Mouse (Mus musculus): Measurements from ENCODE around the gene Ajm1.

The Ajm1 gene

DNA sequence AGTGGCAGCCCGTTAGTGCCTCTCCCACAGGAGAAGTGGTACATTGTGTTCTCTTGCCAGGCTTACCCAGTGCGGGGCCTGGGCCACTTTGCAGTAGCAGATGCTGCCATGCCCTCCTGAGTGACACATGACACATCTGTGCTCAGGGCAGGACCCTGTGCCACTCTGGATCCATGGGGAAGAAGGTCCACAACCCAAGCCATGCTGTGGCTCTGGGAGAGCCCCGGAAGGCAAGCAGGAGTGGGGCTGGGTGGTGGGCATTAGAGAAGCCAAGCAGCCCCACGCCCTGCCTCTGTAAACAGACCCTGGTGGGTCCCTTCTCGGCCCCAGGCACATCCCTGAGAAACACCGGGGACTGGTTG is 1.5 kb upstream of the Ajm1 start:
- DNase-seq = no peak

DNA sequence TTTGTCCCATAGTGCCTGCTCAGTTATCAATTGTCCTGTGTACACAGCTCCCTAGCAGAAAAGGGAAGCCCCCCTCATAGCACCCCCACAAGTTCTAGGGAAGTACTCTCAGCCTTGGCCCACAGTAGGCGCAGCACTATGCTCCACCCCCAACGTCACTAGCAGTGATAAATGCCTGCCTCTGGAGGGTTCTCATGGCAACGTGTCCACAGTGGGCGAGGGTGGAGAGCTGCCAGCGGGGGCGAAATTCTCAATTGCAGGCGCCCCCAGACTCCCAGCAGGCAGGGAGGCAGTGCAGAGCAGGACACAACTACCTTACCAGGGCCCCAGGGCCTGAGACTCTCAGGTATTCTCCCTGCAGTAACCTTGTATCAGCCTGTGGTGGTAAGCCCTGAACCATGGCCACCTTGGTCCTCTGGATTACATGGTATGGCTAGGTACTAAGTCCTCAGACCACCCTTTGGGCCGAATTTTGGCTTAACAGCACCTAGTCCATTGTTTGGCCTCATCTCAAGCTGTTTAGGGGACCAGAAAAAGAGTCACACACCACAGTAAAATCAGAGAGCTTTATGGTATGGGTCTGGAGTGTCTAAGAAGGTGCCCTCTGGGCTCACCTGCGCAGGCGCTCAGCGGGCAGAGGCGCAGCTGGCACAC is 1.0 kb upstream of the Ajm1 start:
- DNase-seq = peak; percentile 58

- DNase-seq = no peak
Observed at GRCm38 (mm10) chr2:25581901-25582301, 344 bp upstream of the Ajm1 start.

DNA sequence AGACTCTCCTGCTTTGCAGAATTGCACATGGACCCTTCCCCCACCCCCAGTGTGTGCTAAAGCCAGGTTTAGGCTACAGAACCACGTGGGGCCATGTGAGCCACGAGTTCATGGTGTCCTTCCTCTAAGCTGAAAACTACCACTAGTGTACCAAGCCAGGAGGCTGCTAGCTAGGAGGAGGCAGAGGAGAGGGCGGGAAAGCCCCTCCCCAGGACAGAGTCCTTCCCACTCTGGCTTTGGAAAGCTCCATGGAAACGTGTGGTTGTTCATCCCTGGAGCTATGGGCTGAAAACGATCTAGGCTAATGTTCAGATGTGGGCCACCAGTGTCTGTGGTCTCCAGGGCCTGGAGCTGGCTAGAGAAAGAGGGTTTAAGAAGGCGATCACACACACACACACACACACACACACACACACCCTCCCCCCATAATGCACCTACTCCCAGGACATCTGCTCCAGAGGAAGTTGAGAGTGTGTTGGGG is 896 bp downstream of the Ajm1 start:
- no peak for DNase-seq

DNA sequence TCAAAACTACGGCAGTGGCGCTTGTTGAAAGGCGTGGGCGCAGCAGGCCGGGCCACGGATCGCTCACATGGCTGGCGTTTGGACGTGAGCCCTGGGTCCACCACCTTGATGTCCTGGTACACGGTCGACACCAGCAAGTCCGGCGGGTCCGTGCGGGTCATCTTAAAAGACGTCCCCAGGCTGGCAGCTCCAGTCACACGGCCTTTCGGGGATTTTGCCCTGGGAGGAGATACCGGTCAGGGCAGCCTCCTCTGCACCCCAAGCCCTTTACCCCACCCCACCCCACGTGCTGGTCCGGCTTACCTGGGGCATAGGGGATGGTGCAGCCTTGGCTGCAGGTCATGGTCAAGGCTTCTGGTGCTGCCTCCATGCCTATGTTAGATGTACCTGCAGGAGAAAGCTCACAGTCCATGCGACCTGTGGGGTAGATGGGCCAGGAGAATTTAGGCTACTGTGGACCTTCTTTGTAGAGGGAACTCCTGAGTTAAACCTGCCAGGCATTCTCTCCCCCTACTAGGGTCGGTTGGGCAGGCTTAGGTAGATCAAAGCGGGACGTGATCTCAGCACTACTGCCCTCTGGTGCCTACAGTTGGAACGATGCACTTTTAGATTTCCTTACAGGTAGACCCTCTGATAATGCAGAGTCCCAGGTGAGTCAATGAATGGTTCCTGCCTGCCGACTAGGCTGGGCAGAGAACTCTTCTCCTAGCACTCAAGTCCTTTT is 1.7 kb downstream of the Ajm1 start:
- peak; percentile 60 for DNase-seq

DNA sequence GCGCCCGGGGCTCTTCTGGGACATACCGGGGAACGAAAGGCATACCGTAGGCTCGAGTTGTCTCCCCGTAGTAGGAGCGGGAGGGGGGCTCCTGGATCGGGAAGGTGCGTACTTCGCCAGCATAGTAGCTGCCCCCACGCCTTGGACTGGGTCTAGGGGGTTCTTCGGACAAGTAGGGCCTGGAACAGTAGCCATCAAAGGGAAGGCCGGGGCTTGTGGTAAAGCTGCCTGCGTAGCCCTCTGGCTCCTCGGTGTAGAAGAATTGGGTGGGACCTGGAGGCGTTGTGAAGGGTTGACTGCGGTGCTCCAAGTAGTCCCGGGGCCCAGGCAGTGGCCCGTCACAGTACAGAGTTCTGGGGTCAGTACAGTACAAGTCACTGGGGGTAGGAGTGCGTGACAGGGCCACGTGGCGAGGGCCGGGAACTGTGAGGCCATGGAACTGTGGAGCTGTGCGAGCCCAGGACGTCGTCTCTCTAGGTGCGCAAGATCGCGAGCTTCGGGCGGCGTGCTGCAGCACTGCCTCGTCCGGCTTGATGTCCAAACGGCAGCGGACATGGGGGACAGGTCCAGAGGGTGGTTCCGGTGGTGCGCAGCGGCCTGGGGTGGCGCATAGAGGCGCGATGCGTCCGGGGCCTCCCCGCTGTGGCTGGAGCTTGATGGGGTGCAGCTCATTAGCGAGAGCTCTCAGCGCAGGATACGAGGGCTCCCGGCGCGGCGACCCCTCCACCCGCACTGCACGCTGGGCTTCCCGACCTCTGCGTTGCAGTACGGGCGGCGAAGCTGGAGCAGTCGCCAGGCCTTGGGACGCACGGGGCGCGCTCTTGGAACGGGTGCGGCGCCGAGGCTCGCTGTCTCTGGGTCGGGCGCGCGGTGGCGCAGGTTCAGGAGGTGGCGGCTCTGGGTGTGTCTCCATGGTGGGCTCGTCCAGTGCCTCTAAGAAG is 2.5 kb downstream of the Ajm1 start:
- DNase-seq = no peak

DNA sequence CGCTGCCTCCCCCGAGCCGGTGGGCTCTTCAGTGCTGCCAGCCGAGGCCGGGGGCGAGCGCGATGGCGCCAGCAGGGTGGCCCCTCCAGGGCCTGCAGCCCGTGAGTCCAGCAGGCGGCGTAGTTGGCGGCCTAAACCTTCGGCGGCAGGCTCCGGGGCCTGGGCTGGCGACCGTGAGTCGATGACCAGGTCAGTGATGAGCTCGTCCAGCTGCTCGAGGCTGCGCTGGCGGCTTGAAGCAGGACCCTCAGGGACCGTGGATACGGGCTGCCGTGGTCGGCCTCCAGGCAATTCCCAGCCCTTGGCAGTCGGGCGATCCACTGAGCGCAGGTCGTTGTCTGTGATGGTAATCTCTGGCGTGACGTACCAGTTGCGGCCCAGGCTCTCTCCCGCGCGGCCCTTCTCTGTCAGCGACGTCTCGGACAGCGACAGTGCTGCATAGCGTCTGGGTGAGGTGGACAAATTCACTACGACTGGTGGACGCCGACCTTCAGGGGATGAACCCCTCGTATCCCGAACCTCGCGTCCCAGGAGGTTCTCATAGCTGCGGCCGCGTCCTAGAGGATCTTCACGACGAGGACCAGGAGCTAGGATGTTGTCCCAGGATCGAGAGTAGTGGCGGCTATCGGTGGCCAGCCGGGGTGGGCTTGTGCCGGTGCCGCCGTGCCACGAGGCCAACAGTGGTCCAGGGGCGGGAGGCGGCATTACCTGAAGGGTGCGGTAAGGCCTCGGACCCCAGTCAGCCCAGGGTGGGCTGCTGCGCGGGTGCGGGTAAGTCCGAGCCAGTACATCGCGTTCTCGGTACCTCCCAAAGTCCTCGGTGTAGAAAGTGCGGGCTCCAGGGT is 3.4 kb downstream of the Ajm1 start:
- peak; percentile 38 for DNase-seq

GRCm38 (mm10) chr2:25576965-25577891 is 4.3 kb downstream of the Ajm1 start:
- DNase-seq = no peak

DNA sequence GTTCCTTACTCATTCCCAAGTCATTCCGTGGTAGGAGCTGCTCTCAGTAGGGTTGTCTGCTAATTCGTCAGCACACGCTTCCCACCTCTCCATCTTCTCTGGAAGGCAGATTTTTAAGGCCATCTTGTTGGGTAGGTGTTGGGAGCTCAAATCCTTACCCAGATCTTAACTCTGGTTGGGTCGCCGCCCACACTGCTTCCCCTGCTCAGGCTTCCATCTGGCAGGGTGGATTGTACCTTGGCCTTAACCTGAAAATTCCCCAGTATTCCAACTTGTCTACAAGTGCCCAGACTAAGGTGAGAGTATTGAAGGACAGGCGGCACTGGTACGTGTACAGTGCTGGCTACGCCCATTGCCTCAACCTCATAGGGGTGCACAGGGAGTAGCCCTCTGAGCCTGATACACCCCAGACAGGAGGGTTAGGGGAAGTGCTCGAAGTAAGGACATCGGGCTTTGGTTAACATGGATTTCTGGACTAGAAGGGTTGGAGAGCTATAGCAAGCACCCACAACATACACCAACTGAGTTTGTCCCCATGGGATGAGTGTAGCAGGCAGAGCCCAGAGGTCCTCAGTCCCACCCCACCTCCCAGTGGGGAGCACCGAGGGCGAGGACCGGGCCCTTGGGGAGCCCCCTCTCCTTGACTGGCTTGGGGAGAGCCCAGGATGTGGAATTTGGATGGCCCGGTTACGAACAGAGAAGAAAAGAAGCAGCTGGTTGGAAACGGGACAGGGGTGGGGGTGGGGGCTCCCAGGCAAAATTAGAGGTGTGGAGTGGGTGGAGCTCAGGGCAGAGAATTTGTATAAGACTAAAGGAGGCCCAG is 5.3 kb downstream of the Ajm1 start:
- no peak for DNase-seq

- peak; percentile 66 for DNase-seq
Observed at GRCm38 (mm10) chr2:25575432-25576027, 6.0 kb downstream of the Ajm1 start.

GRCm38 (mm10) chr2:25574579-25575431 is 6.8 kb downstream of the Ajm1 start, which contains the start of the genes Mamdc4 and Phpt1:
TSS of gene Mamdc4 (minus strand) at chr2:25574845.
TSS of gene Phpt1 (minus strand) at chr2:25575224.
- peak; percentile 98 for DNase-seq

GRCm38 (mm10) chr2:25574136-25574535 is 7.4 kb downstream of the Ajm1 start:
- DNase-seq = no peak

- DNase-seq = no peak
Observed at GRCm38 (mm10) chr2:25573068-25573467, 8.5 kb downstream of the Ajm1 start.

DNA sequence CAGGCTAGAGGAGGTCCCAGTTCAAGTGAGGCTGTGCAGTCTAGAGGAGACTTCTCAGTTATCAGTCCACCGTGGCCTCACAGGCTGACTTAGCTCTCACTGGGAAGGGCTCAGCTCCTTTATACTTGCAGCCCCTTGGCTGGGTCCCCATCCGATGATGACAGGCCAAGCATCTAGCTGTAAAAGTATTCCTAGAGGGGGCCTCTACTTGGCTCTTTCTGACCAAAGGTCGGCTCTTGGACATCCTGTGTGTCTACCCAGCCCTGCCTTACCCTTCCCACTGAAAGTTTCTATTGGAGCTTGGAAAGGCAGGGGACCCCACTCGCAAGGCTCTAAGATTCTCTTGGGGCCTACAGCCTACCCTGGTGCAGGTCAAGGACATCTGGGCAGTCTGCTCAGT is 10.3 kb downstream of the Ajm1 start:
- no peak for DNase-seq

DNA sequence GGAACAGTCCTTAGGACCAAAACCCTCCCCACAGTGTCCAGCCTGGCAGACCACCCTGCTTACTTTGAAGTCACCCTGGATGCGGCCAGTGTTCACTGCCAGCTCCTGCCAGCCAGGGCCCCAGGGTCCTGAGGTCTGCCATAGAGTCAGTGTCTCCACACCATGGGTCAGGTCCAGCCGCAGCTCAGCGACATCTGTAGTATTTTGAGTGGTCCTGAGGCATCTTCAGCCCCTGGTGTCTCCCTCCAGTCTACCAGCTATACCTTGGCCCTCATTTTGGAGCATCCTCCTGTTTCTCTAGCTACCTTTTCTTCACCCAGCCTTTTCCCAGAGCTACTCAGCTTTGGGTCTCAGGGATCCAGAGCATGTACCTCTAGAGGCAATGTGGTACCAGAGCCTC is 12.2 kb downstream of the Ajm1 start:
- no peak for DNase-seq

GRCm38 (mm10) chr2:25568473-25569019 is 13.0 kb downstream of the Ajm1 start:
- DNase-seq = no peak

DNA sequence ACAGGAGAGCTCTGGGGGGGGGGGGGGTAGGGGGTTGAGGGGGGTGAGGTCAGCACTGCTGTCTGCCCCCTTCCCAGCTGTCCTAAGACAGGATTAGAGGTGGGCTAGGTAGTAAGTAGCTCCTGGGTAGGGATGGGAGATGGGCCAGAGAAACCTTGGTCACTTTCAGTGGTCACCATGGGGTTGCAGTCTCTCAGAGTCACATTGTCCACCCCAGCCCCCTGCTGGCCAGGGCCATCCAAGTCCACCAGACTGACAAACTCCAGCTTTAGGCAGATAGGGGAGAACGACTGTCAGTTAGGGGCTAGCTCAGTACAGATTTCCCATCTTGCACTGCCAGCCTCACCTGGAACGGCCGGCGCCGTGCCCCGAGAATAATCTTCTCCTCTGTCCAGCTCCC is 15.0 kb downstream of the Ajm1 start:
- no peak for DNase-seq

GRCm38 (mm10) chr2:25565741-25566140 is 15.8 kb downstream of the Ajm1 start:
- no peak for DNase-seq

DNA sequence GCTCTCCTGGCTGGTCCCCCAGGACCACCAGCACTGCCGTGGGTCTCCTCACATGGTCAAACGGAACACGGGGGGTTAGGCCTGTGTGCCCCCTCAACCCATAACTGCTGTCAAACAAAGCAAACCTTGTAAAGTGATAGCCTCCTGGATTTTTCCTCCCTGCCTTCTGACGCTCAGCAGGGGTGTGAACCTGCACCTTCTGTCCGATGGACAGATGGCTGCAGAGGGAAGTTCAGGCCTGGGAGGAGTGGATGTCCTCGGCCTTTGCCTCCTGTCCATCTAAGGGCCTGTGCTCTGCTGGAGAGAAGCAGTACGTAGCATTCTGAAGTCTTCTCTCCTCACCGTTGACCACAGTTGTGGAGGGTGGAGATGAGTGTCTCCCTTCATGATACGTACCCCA is 19.6 kb downstream of the Ajm1 start:
- no peak for DNase-seq

Data from lung, postnatal 10 days (tissue).